Mouse (Mus musculus): Measurements from ENCODE around the gene Fbln7. TPM values are rescaled to one million over a fixed set of nuclear protein-coding genes. Genes with fewer than 3 reads are reported as not detected.

Gene Fbln7
- polyA plus RNA-seq (2017; shearing (Covaris generic)), result not detected

GRCm38 (mm10) chr2:128862636-128863035 is at the start of gene Fbln7:
TSS of gene Fbln7 (plus strand) at chr2:128862981.

GRCm38 (mm10) chr2:128817786-128818681 is 44.7 kb upstream of the Fbln7 start, which contains the start of gene Tmem87b:
TSS of gene Tmem87b (plus strand) at chr2:128818118.

GRCm38 (mm10) chr2:128943538-128944528 is 81.1 kb downstream of the Fbln7 start, which contains the start of gene Zc3h8:
TSS of gene Zc3h8 (minus strand) at chr2:128944077.

Other genes with a start within 250 kb of the Fbln7 start
- gene Anapc1, start 175.6 kb upstream of the Fbln7 start, polyA plus RNA-seq (2017; shearing (Covaris generic)), result 122 TPM
- 0.52 TPM for gene Mertk, start 164.0 kb upstream of the Fbln7 start, polyA plus RNA-seq (2017; shearing (Covaris generic))
- 30.2 TPM for gene Tmem87b, start 44.9 kb upstream of the Fbln7 start, polyA plus RNA-seq (2017; shearing (Covaris generic))
- gene Zc3h8, start 81.1 kb downstream of the Fbln7 start, polyA plus RNA-seq (2017; shearing (Covaris generic)), result 12.3 TPM
- 6.8 TPM for gene Zc3h6, start 104.4 kb downstream of the Fbln7 start, polyA plus RNA-seq (2017; shearing (Covaris generic))
- gene Gm10762, start 104.7 kb downstream of the Fbln7 start, polyA plus RNA-seq (2017; shearing (Covaris generic)), result 1.6 TPM
- 0.09 TPM for gene Vinac1, start 185.2 kb downstream of the Fbln7 start, polyA plus RNA-seq (2017; shearing (Covaris generic))
- gene Ttl, start 203.0 kb downstream of the Fbln7 start, polyA plus RNA-seq (2017; shearing (Covaris generic)), result 2.4 TPM
- 41.1 TPM for gene Polr1b, start 238.0 kb downstream of the Fbln7 start, polyA plus RNA-seq (2017; shearing (Covaris generic))

Data from CD4-positive, CD25-positive, alpha-beta regulatory T cell, adult 9 weeks (primary cell).